Mouse (Mus musculus) olfactory bulb, adult 2 months (tissue): ENCODE measurements around the gene Myo10.

Experiments used
- CTCF ChIP-seq: fragments of 200-500 bp; IDR thresholded peaks from 2 replicates; pipeline ENCODE4 v1.5.1; 2012; ENCODE audit warnings: low read depth, mild to moderate bottlenecking, low read length, moderate library complexity; ENCODE audit not compliant: insufficient read depth
- POLR2A ChIP-seq: fragments of 200-500 bp; IDR thresholded peaks from 2 replicates; pipeline ENCODE4 v1.6.1; 2012; ENCODE audit warnings: mild to moderate bottlenecking, low read depth, low read length, moderate library complexity; ENCODE audit not compliant: insufficient read depth

DNA sequence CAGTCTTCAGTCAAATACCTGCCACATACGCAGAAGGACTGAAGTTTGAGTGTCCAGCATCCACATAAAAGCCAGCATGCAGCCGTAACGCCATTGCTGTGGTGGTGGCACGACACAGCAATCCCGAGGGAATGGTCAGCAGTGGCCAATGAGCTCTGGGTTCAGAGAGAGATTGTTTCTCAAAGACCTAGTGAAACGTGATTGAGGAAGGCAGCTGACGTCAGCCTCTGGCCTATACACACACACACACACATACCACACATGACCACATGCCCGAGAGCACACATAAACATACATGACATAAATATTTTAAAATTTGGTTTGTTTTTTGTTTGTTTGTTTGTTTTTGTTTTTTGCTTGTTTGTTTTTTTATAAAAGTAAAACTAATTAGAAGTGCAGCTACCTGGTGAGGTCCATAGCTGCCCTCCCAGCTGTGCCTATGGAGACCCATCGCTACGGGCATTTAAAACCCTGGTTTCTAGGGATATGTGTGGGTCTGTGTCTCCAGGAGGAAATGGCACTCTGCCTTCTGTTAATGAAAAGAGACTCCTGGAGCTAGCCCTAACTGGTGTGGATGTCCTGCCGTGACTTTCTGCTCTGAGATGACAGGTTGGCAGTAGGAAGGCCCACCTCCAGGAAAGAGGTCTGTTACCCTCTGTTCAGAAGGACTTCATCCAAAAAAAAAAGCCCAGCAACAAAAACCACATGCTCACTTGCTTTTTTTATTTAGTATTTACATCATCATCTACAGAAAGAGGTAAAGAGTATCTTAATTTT, 82.7 kb downstream of the Myo10 start:
- TF ChIP-seq POLR2A (no peak), CTCF (no peak)
